Mouse (Mus musculus): ENCODE data around the gene Pde4b.

DNA sequence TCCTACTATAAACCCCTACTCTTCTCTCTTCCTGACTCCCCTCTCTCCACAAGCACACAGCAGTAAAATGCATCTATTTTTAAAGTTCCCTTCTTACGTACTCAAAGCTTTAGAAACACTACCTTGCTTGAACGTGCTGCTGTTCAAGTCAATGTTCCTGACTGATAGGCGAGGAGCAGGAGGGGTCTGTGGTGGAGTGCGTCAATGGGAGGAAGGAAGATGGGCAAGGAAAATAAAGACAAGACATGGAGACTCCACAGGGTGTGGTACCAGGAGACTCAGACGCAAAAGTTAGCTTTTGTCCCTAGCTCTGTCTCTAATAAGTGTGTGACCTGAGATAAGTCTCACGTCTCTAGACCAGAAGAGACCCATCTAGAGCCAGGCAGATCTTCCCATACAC, 556.7 kb downstream of the Pde4b start:
- TF ChIP-seq CTCF (IDR thresholded peaks at IDR 0.05; ENCODE audit: extremely low read depth, insufficient read depth, low read length), result no peak
- TF ChIP-seq POLR2A (IDR thresholded peaks at IDR 0.05; ENCODE audit: extremely low read depth, insufficient read depth, low read length), result no peak
